Mouse (Mus musculus): ENCODE results near the gene 4933424G06Rik. TPM values are rescaled to one million over a fixed set of nuclear protein-coding genes. Genes with fewer than 3 reads are reported as not detected.

4933424G06Rik gene
- polyA plus RNA-seq, 1 experiment: 0.12 TPM

GRCm38 (mm10) chr1:36804833-36805232 is 94.9 kb downstream of the 4933424G06Rik start:
- DNase-seq (ENCODE audit: low read depth): no peak
- TF ChIP-seq CTCF (IDR thresholded peaks at IDR 0.05; ENCODE audit: borderline replicate concordance, extremely low read depth, insufficient read depth, insufficient read length): no peak
- no peak for TF ChIP-seq POLR2A (IDR thresholded peaks at IDR 0.05; ENCODE audit: borderline replicate concordance, extremely low read depth, insufficient read depth, insufficient read length, poor library complexity, severe bottlenecking)

DNA sequence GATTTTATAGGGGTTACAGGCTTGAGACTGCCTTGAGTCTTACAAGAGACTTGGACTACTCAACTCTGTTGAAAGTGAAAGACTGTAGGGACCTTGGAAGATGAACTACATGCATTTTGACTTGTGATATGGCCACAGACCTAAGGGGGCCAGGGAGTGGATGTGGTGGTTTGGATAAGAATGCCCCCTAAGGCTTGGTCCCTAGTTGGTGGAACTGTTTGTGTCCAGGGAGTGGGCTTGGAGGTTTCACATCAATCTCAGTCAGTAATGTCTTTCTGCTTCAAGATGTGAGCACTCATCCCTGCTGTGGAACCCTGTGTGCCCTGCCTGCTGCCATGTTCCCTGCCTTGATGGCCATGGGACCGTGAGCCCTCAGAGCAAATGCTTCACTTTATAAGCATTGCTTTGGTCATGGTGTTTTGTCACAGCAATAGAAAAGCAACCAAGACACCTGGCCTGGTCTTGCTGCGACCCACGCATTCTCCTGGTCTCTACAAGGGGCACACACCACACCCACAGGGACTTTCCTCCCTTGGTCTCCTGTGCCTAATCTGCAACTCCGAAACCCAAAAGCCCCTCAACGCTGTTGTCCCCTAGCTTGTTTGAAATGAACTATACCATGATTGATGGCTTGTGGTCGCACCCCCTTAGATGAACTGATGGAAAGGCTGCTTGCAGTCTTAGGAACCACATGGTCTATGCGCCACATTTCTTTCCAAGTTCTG is 96.4 kb downstream of the 4933424G06Rik start:
- no peak for TF ChIP-seq CTCF (IDR thresholded peaks at IDR 0.05; ENCODE audit: borderline replicate concordance, extremely low read depth, insufficient read depth, insufficient read length)
- no peak for TF ChIP-seq POLR2A (IDR thresholded peaks at IDR 0.05; ENCODE audit: borderline replicate concordance, extremely low read depth, insufficient read depth, insufficient read length, poor library complexity, severe bottlenecking)
- DNase-seq (ENCODE audit: low read depth): no peak

DNA sequence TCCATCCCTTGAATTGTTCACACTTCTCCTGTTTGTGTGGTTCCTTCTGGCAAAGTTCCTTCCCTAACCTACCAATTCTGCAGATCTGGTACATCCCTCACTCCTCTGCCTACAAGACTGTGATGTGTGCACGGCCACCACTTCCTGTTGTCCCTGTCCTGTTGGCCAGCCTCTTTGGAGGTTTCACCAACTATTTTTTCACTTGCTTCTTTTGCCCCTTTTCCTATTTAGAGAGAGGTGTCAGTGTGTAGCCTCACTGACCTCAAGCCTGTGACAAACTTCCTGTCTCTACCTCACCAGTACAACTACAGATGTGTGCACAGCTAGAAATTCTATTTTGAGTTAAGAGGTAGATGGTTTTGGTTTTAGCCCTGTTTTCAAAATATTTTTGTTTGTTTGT is 97.1 kb downstream of the 4933424G06Rik start:
- TF ChIP-seq POLR2A (IDR thresholded peaks at IDR 0.05; ENCODE audit: borderline replicate concordance, extremely low read depth, insufficient read depth, insufficient read length, poor library complexity, severe bottlenecking) (no peak), CTCF (IDR thresholded peaks at IDR 0.05; ENCODE audit: borderline replicate concordance, extremely low read depth, insufficient read depth, insufficient read length) (no peak)
- no peak for DNase-seq (ENCODE audit: low read depth)

Other genes with a start within 250 kb of the 4933424G06Rik start
- 4.5 and 5.4 TPM in 2 replicates for gene Cnnm4, start 238.5 kb upstream of the 4933424G06Rik start, polyA plus RNA-seq (2012; rRNA removed)
- 33.6 TPM in 2 replicates for gene Cnnm3, start 198.3 kb upstream of the 4933424G06Rik start, polyA plus RNA-seq (2012; rRNA removed)
- 18.1 and 19.8 TPM in 2 replicates for gene Ankrd23, start 173.3 kb upstream of the 4933424G06Rik start, polyA plus RNA-seq (2012; rRNA removed)
- gene Gm42417, start 170.7 kb upstream of the 4933424G06Rik start, polyA plus RNA-seq (2012; rRNA removed): 0.07 and 0.08 TPM in 2 replicates
- 20.7 and 24.1 TPM in 2 replicates for gene Ankrd39, start 162.7 kb upstream of the 4933424G06Rik start, polyA plus RNA-seq (2012; rRNA removed)
- gene Sema4c, start 151.8 kb upstream of the 4933424G06Rik start, polyA plus RNA-seq (2012; rRNA removed): 64.2 and 66.1 TPM in 2 replicates
- 0.22 and 0.32 TPM in 2 replicates for gene Fam178b, start 27.0 kb upstream of the 4933424G06Rik start, polyA plus RNA-seq (2012; rRNA removed)
- 318 and 374 TPM in 2 replicates for gene Cox5b, start 18.7 kb upstream of the 4933424G06Rik start, polyA plus RNA-seq (2012; rRNA removed)
- gene Actr1b, start 4.3 kb downstream of the 4933424G06Rik start, polyA plus RNA-seq (2012; rRNA removed): 208 and 288 TPM in 2 replicates
- 1.5 and 1.8 TPM in 2 replicates for gene Zap70, start 51.6 kb downstream of the 4933424G06Rik start, polyA plus RNA-seq (2012; rRNA removed)
- 28.5 and 48.1 TPM in 2 replicates for gene Tmem131, start 233.5 kb downstream of the 4933424G06Rik start, polyA plus RNA-seq (2012; rRNA removed)